Mouse (Mus musculus) embryonic facial prominence, embryonic 13.5 days (tissue): ENCODE data around the gene Vmn2r61. TPM values are rescaled to one million over a fixed set of nuclear protein-coding genes. Genes with fewer than 3 reads are reported as not detected.

Experiments
- ATAC-seq: fragments of 200-750 bp; cut with Nextera tagmentation; 2 replicates; pipeline ENCODE4 v1.8.0; 2017; ENCODE audit warnings: low read depth; ENCODE audit not compliant: insufficient number of reproducible peaks, insufficient read depth, low FRiP score, low TSS enrichment
- H3K27ac ChIP-seq: fragments of 300-500 bp; sonication (generic); 2 replicates; pipeline ENCODE4 v1.5.1; 2015; ENCODE audit warnings: moderate library complexity, mild to moderate bottlenecking, inconsistent platforms
- H3K27me3 ChIP-seq: fragments of 300-500 bp; sonication (generic); 2 replicates; pipeline ENCODE4 v1.6.1; 2015; ENCODE audit warnings: mild to moderate bottlenecking, inconsistent platforms
- H3K36me3 ChIP-seq: fragments of 300-500 bp; sonication (generic); 2 replicates; pipeline ENCODE4 v1.6.1; 2015; ENCODE audit warnings: mild to moderate bottlenecking, inconsistent platforms
- H3K4me1 ChIP-seq: fragments of 300-500 bp; sonication (generic); 2 replicates; pipeline ENCODE4 v1.6.1; 2015; ENCODE audit warnings: inconsistent platforms
- H3K4me2 ChIP-seq: fragments of 300-500 bp; sonication (generic); 2 replicates; pipeline ENCODE4 v1.6.1; 2015; ENCODE audit warnings: moderate library complexity, mild to moderate bottlenecking, inconsistent platforms
- H3K4me3 ChIP-seq: fragments of 300-500 bp; sonication (generic); 2 replicates; pipeline ENCODE4 v1.5.1; 2015; ENCODE audit warnings: mild to moderate bottlenecking, inconsistent platforms
- H3K9ac ChIP-seq: fragments of 300-500 bp; sonication (generic); 2 replicates; pipeline ENCODE4 v1.6.1; 2015; ENCODE audit warnings: mild to moderate bottlenecking, inconsistent platforms
- H3K9me3 ChIP-seq: fragments of 300-500 bp; sonication (generic); 2 replicates; pipeline ENCODE4 v1.6.1; 2016; ENCODE audit warnings: inconsistent platforms
- WGBS: fragments of 180-500 bp; shearing (Covaris S2); methylation state at CpG from one replicate; pipeline ENCODE4 v1.1.7; 2015; ENCODE audit warnings: mixed read lengths; 5-methylcytosine and 5-hydroxymethylcytosine counted together
- polyA plus RNA-seq: library from polyadenylated mRNA; unstranded; fragments of >200 nt; fragmentation: Nextera tagmentation; extraction: Ambion mirVana; gene quantifications from 2 replicates; pipeline ENCODE4 v1.2.1, GENCODE M21; 2015

The Vmn2r61 gene
- not detected in 2 replicates for polyA plus RNA-seq

DNA sequence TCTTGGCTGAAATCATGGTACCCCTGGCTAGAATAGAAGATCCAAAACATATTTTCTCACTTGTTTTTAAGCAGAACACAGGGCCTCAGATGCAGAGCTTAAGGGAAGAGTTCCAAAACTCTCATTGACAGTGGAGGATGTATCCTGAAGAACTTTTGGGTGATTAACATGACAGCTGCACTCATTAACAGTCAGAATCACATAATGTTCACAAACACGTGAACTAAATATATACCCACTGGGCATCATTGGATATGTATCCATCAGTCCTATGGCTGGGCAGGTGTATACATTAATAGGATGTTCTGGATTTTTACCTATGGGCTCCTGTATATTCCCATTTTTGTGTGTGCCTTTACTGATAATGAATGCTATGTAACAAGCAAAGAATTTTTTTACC is at the start of gene Vmn2r61:
Gene Vmn2r61 (plus strand): TSS at position 301 of the 400 bp plus-strand sequence.
- no peak within 1 kb of the TSS for H3K9ac ChIP-seq

More for the DNA sequence above, at the start of gene Vmn2r61:
- Histone ChIP-seq H3K9me3 (peaks cover 8% of the 10 kb centered on the region; the same call in 1 of the 2 replicates), H3K27me3 (no peaks in the 10 kb centered on the region), H3K4me1 (no peaks in the 10 kb centered on the region), H3K4me2 (no peak within 1 kb of the TSS), H3K4me3 (no peak within 1 kb of the TSS), H3K36me3 (no peaks in the 10 kb centered on the region), H3K27ac (no peak within 1 kb of the TSS)
- ATAC-seq = no peak
- 86% methylated on average over 1 of the region's 1 CpGs for WGBS

Other genes starting within 250 kb of the Vmn2r61 start
- not detected in 2 replicates for gene Vmn2r59, start 201.0 kb upstream of the Vmn2r61 start, polyA plus RNA-seq
- gene Vmn2r60, start 152.3 kb upstream of the Vmn2r61 start, polyA plus RNA-seq = not detected in 2 replicates
- not detected in 2 replicates for gene 4933421I07Rik, start 188.1 kb downstream of the Vmn2r61 start, polyA plus RNA-seq
- 12.4 and 14.7 TPM in 2 replicates for gene Zfp141, start 245.7 kb downstream of the Vmn2r61 start, polyA plus RNA-seq